Mouse (Mus musculus): Measurements from ENCODE around the gene Rnf10.

GRCm38 (mm10) chr5:115312354-115312753 is 39.7 kb upstream of the Rnf10 start:
- no peak for TF ChIP-seq CTCF (conservative IDR thresholded peaks at IDR 0.05; ENCODE audit: low read length)
- TF ChIP-seq NANOG (IDR thresholded peaks at IDR 0.05; ENCODE audit: borderline replicate concordance, low read length), result no peak
